Mouse (Mus musculus): ENCODE measurements around the gene Atp2a2.

- no peak for TF ChIP-seq CTCF (IDR thresholded peaks at IDR 0.05; ENCODE audit: control insufficient read depth, insufficient read depth, insufficient replicate concordance, low read depth, low read length)
- TF ChIP-seq POLR2A (IDR thresholded peaks at IDR 0.05; ENCODE audit: control insufficient read depth, low read depth, low read length): no peak
Observed at GRCm38 (mm10) chr5:122423083-122423482, 78.9 kb downstream of the Atp2a2 start.
